Mouse (Mus musculus) lung, postnatal 25 days (tissue): ENCODE data around the gene Zmynd8.

Source experiments
- DNase-seq: peaks from one replicate; pipeline ENCODE4 v3.0.0; 2022; ENCODE audit warnings: low spot score

Zmynd8 gene

GRCm38 (mm10) chr2:165747975-165748374, 150.8 kb downstream of the Zmynd8 start:
- DNase-seq = peak; percentile 7

- DNase-seq = no peak
Measured at GRCm38 (mm10) chr2:165745306-165746098, 153.3 kb downstream of the Zmynd8 start.

- DNase-seq = no peak
Measured at GRCm38 (mm10) chr2:165742210-165742786, 156.5 kb downstream of the Zmynd8 start.

GRCm38 (mm10) chr2:165741526-165742050, 157.2 kb downstream of the Zmynd8 start:
- no peak for DNase-seq

- no peak for DNase-seq
Measured at GRCm38 (mm10) chr2:165740982-165741381, 157.8 kb downstream of the Zmynd8 start.

- DNase-seq = no peak
Measured at GRCm38 (mm10) chr2:165740381-165740780, 158.4 kb downstream of the Zmynd8 start.

GRCm38 (mm10) chr2:165736297-165736696, 162.5 kb downstream of the Zmynd8 start:
- DNase-seq = no peak
